Mouse (Mus musculus) heart, adult 2 months (tissue): Measurements from ENCODE around the gene Fam216b. TPM values are rescaled to one million over a fixed set of nuclear protein-coding genes. Genes with fewer than 3 reads are reported as not detected.

Source experiments
- DNase-seq, 2 experiments: peaks; one replicate each; pipeline ENCODE4 v3.0.0; 2021
- H3K27ac ChIP-seq: fragments of 200-600 bp; 2 replicates; pipeline ENCODE4 v1.8.1; 2022
- H3K27me3 ChIP-seq: fragments of 200-500 bp; 2 replicates; pipeline ENCODE4 v1.6.1; 2012; ENCODE audit warnings: mild to moderate bottlenecking, low read length, inconsistent platforms, mixed read lengths; ENCODE audit not compliant: control insufficient read depth, insufficient read depth
- H3K36me3 ChIP-seq: fragments of 200-500 bp; 2 replicates; pipeline ENCODE4 v1.6.1; 2012; ENCODE audit warnings: low read length, inconsistent platforms; ENCODE audit not compliant: control insufficient read depth, insufficient read depth
- H3K4me1 ChIP-seq: fragments of 200-500 bp; 2 replicates; pipeline ENCODE4 v1.6.1; 2011; ENCODE audit warnings: low read length; ENCODE audit not compliant: control insufficient read depth, insufficient read depth
- H3K4me3 ChIP-seq: fragments of 200-600 bp; 2 replicates; pipeline ENCODE4 v1.8.1; 2022
- H3K79me2 ChIP-seq: fragments of 200-500 bp; replicated peaks from 2 replicates; pipeline ENCODE4 v1.6.1; 2012; ENCODE audit warnings: mild to moderate bottlenecking, inconsistent platforms, low read length, moderate library complexity, mixed read lengths; ENCODE audit not compliant: control insufficient read depth, insufficient read depth
- H3K9ac ChIP-seq: fragments of 200-500 bp; 2 replicates; pipeline ENCODE4 v1.6.1; 2012; ENCODE audit warnings: low read depth, mild to moderate bottlenecking, control low read depth, inconsistent platforms, low read length, mixed read lengths
- CTCF ChIP-seq: fragments of 200-600 bp; IDR thresholded peaks from 2 replicates; pipeline ENCODE4 v1.8.1; 2022; ENCODE audit warnings: antibody characterized with exemption, mild to moderate bottlenecking, moderate library complexity
- EP300 ChIP-seq: fragments of 200-500 bp; IDR thresholded peaks from 2 replicates; pipeline ENCODE4 v1.6.1; 2011; ENCODE audit warnings: low read depth, low read length, control low read depth; ENCODE audit not compliant: insufficient read depth
- POLR2A ChIP-seq: fragments of 200-500 bp; IDR thresholded peaks from 2 replicates; pipeline ENCODE4 v1.6.1; 2011; ENCODE audit warnings: mild to moderate bottlenecking, low read depth, low read length, control low read depth; ENCODE audit not compliant: insufficient read depth
- WGBS: fragments of 180-500 bp; shearing (Covaris S2); methylation state at CpG from one replicate; pipeline ENCODE4 v1.1.7; 2018; 5-methylcytosine and 5-hydroxymethylcytosine counted together
- intact Hi-C: fragments of 180-260 bp; cut with DNase I; formaldehyde crosslinking; loops from one replicate; pipeline ENCODE4 v1.15.1; 2025
- polyA plus RNA-seq: library from polyadenylated mRNA; depleted of rRNA; stranded (reverse); fragments of >200 nt; gene quantifications from 2 replicates; pipeline ENCODE4 v1.2.3, GENCODE M21; 2012
- total RNA-seq, 2 experiments: library from RNA; stranded (reverse); gene quantifications; 2 replicates each; pipeline ENCODE4 v1.2.3; 2021

The Fam216b gene
- total and polyA plus RNA-seq, 3 experiments = 0.51 TPM; not detected in 2

DNA sequence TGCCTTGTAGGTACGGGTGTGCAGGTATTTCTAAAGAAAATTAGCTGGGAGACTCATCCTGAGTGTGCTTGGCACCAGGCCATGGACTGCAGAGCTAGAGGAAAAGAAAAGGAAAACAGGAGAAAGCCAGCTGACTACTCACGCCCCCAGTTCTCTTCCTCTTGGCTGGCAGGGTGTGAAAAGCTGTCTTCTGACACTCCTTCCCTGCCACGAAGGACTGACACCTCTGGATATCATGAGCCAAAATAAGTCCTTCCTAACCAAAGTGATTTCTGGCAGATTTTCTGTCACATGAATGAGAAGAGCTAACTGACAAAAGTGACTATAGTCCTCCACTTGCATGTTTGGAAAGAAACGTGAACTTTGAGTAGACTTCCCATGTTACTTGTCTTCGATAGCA, 5.3 kb downstream of the Fam216b start:
- TF ChIP-seq CTCF = no peak
- no peak for TF ChIP-seq EP300
- TF ChIP-seq POLR2A = no peak
- intact Hi-C loops = no loop called here
- 58% methylated on average over 5 of the region's 5 CpGs for WGBS
- Histone ChIP-seq H3K36me3 (no peaks in the 10 kb centered on the region), H3K79me2 (no peaks in the 10 kb centered on the region), H3K4me1 (no peaks in the 10 kb centered on the region), H3K27me3 (no peaks in the 10 kb centered on the region), H3K27ac (no peak overlapping the region), H3K4me3 (no peak overlapping the region), H3K9ac (no peak overlapping the region)
- no peak for DNase-seq

DNA sequence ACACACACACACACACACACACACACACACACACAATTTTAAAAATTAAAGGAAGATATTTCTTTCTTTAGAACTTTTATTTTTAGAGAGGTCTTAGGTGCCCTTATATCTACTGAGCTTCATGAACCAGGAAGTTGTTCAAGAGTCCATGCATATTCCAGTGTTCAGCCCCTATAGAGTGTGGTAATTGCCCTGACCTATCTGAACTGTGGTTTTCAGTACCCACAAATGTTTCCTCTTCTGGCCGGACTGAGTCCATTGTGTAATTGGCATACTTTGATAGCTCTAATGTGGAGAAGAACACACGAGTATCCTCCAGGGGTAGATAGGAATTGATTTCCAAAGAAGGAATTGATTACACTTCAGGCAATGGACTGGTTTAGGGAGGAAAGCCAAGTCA, 11.3 kb downstream of the Fam216b start:
- H3K9ac ChIP-seq = no peak overlapping the region
- no peak overlapping the region for H3K27ac ChIP-seq
- WGBS = 60% methylated on average over 2 of the region's 2 CpGs
- intact Hi-C loops = no loop called here
- DNase-seq = no peak
- H3K36me3 ChIP-seq = no peaks in the 10 kb centered on the region
- H3K4me1 ChIP-seq = no peaks in the 10 kb centered on the region
- no peaks in the 10 kb centered on the region for H3K27me3 ChIP-seq
- H3K79me2 ChIP-seq = no peaks in the 10 kb centered on the region
- no peak overlapping the region for H3K4me3 ChIP-seq
- TF ChIP-seq EP300 = no peak
- TF ChIP-seq CTCF = no peak
- no peak for TF ChIP-seq POLR2A

DNA sequence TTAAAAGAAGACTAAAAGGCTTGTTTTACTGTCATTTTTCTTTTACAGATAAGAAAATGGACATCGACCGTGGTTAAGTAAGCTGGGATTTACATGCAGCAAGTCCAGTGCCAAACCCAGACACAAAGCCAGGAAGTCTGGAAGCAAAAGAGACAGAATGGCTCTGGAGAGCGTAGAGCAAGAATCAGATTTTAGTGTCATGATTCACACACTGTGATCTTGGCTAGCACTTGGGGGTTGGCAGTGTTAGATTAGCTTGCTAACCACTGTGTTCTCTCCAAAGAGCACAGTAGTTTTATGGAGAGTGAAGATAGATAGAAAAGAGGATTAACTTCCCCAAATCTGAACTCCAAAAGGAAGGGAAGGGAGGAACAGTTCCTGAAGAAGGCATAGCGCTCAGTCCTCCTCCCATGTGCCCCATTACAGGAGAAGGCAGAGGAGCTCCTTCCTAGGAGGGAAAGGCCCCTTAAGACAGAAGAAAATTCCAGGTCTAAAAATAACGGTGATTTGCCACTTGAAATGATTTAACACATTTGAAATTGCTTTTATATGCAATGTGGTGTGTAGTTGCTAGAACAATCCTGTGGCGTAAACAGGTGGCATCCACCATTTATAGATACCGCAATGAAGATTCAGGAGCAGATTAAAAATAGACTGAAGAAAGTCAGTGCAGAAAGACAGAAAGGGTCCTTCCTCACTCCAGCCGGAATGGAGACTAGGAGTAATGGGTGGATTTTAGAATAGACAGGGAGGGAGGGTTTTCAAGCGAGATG, 22.7 kb downstream of the Fam216b start:
- Histone ChIP-seq H3K4me3 (no peak overlapping the region), H3K27ac (no peak overlapping the region), H3K9ac (no peak overlapping the region), H3K4me1 (no peaks in the 10 kb centered on the region), H3K27me3 (no peaks in the 10 kb centered on the region), H3K36me3 (no peaks in the 10 kb centered on the region), H3K79me2 (no peaks in the 10 kb centered on the region)
- DNase-seq = no peak
- 63% methylated on average over 9 of the region's 9 CpGs for WGBS
- no peak for TF ChIP-seq CTCF
- TF ChIP-seq POLR2A = no peak
- no peak for TF ChIP-seq EP300
- intact Hi-C loops = no loop called here

DNA sequence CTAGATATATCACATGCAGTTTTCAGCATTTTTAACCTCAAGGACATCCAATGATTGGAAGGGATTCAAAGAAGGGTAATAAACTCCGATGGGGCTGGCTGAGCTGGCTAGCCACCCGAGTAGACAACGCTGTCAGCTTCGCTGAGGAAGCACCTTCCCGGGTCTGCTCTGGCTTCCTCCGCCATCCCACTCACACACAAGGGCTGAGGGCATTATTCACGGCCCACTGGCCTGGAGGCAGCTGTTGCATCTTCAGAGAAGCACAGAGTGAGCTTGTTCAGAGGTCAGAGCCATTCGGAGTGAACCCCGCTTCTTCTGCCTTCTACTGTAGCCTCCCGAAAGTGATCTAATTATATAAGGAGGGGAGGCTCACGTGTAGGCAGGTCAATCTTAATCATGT, 26.3 kb downstream of the Fam216b start:
- no peaks in the 10 kb centered on the region for H3K4me1 ChIP-seq
- no peaks in the 10 kb centered on the region for H3K79me2 ChIP-seq
- H3K9ac ChIP-seq = no peak overlapping the region
- H3K4me3 ChIP-seq = no peak overlapping the region
- no peaks in the 10 kb centered on the region for H3K36me3 ChIP-seq
- H3K27me3 ChIP-seq = no peaks in the 10 kb centered on the region
- no peak overlapping the region for H3K27ac ChIP-seq
- TF ChIP-seq POLR2A = no peak
- TF ChIP-seq EP300 = no peak
- TF ChIP-seq CTCF = no peak
- 85% methylated on average over 11 of the region's 11 CpGs for WGBS
- intact Hi-C loops = no loop called here
- no peak for DNase-seq

DNA sequence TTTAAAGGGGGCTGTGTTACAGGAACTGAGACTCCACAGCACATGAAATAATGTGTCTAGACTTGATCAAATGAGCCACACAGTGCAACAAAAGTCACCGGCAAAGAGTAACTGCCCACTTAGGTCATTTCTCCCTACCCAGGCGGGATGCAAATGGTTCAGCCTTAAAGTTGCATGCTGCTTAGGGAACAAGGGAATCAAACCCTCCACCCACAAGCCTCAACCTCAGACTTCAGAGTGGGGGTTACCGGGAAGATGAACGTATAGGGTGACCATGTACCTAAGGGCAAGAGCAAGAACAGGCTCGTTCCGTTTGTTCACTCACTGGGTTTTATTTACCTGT, 28.2 kb downstream of the Fam216b start:
- Histone ChIP-seq H3K36me3 (no peaks in the 10 kb centered on the region), H3K9ac (no peak overlapping the region), H3K79me2 (no peaks in the 10 kb centered on the region), H3K27ac (no peak overlapping the region), H3K27me3 (no peaks in the 10 kb centered on the region), H3K4me3 (no peak overlapping the region), H3K4me1 (no peaks in the 10 kb centered on the region)
- DNase-seq = no peak
- 90% methylated on average over 6 of the region's 6 CpGs for WGBS
- intact Hi-C loops = no loop called here
- TF ChIP-seq EP300 (no peak), POLR2A (no peak), CTCF (no peak)

DNA sequence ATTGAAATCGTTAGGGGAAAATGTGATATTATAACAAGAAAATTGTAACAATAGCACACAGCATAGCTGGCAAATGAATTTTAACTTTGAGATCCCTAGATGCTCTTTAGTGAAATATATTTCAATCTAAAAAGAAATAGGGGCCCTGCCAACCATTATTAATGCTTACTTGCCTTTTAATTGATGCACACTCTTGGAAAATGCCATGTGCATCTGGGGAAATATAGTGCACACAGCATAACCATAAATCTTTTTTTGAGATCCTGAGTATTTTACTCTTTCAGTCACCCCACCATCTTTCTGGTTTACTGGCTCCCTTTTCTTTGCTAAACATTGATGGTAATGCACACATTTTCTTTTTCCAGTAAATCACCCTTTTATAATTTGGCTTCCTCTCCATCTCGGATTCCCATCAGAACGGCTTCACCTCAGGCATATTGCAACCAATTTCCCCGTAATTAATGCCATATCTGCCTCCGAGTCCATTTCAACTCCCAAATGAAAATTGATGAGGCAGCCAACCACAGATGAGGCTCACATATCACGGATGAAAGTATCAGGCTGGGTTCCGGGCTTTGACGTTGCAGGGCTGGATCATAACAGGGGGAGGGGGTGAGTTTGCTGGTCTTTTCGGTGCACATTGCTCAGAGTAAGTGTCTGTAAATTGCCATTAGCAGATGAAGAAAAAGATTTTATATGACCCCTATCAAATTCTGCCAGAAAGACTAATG, 28.8 kb downstream of the Fam216b start:
- no peaks in the 10 kb centered on the region for H3K27me3 ChIP-seq
- no peaks in the 10 kb centered on the region for H3K79me2 ChIP-seq
- H3K27ac ChIP-seq = no peak overlapping the region
- intact Hi-C loops = no loop called here
- no peak overlapping the region for H3K9ac ChIP-seq
- no peaks in the 10 kb centered on the region for H3K4me1 ChIP-seq
- no peaks in the 10 kb centered on the region for H3K36me3 ChIP-seq
- 84% methylated on average over 9 of the region's 9 CpGs for WGBS
- no peak for DNase-seq
- H3K4me3 ChIP-seq = no peak overlapping the region
- no peak for TF ChIP-seq EP300
- TF ChIP-seq CTCF = no peak
- TF ChIP-seq POLR2A = no peak
